ENCODE assay signal across 8 mouse cellular contexts in the genomic region with DNA sequence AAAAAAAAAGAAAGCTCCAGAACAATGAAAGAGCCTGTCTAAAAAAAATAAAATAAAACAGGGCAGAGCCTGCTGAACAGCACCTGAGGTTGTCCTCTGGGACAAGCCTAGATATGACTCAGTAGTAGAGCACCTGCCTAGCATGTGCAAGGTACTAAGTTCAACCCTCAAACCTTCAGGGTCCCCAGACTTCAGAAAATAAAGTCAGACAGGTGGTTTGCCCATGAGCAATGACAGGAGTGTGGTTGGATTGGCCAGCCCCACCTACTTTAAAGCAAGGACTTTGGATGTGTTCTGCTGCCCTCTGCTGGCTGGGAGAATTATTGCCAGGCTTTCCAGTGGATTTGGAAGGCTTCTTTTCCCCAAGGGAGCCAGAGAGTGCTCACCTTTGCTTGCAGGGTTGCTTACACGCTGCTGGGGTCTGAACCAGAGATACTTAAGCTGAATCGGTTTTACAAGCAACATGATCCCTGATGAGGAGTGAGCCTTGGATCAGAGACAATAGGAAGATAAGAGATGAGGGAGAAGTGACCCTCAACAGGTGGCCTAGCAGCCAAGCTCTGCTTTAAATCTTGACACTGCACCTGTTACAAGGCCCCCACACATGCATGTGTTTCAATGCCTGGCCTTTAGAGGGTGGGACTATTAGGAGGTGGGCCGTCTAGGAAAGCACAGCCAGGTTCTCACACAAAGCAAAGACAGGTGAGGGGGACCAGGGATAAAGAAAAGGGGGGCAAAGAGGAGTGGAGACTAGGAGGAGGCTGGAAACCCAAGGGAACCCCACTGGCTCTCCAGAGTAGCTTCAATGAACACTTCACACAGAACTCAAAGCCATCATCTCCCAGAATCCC. TPM values are rescaled to one million over a fixed set of nuclear protein-coding genes. Genes with fewer than 3 reads are reported as not detected.
DNase-seq lines count a peak whose midpoint lies in the region; ATAC-seq lines count a peak whose summit lies in the region.

No protein-coding gene starts in this region.

- no peaks in the 10 kb centered on the region for H3K9me3 ChIP-seq in midbrain, embryonic 15.5 days

- no peaks in the 10 kb centered on the region for H3K4me1 ChIP-seq in midbrain, embryonic 15.5 days

- H3K4me2 ChIP-seq in midbrain, embryonic 15.5 days: no peak overlapping the region

- H3K27ac ChIP-seq in midbrain, embryonic 15.5 days: no peak overlapping the region

- no peaks in the 10 kb centered on the region for H3K27me3 ChIP-seq in midbrain, embryonic 15.5 days (replicated peaks)

- intact Hi-C loops in left cerebral cortex, postnatal 36 days (cut with DNase I): loop anchor here (5.0 to 10.0 kb wide), 3 partner anchors 98 to 310 kb away; no protein-coding TSS in a partner anchor

- peak; percentile 69 for DNase-seq in 416B (ENCODE audit: low read depth)
- peak; percentile 88 for DNase-seq in adrenal gland, postnatal 10 days
- peak; percentile 72 for DNase-seq in embryo, embryonic 11.5 days (ENCODE audit: low read depth, low spot score)
- DNase-seq in gastrocnemius, postnatal 4 days (ENCODE audit: low spot score in 2 of 2): peak; percentile 39 to 65
- DNase-seq in kidney, adult 11 months: peak; percentile 70
- peak; percentile 73 to 77 for DNase-seq in left cerebral cortex, postnatal 36 days (ENCODE audit: low spot score in 2 of 2)
- peak; percentile 42 to 73 for DNase-seq in spleen, postnatal 10 days (ENCODE audit: low spot score in 2 of 2)

- no peaks in the 10 kb centered on the region for H3K36me3 ChIP-seq in midbrain, embryonic 15.5 days (replicated peaks)

- peak; percentile 67 for ATAC-seq in midbrain, embryonic 15.5 days (replicated peaks)

- no peak overlapping the region for H3K4me3 ChIP-seq in midbrain, embryonic 15.5 days

- 6% methylated on average over 3 of the region's 3 CpGs for WGBS in midbrain, embryonic 15.5 days

- H3K9ac ChIP-seq in midbrain, embryonic 15.5 days: no peak overlapping the region

RNA-seq across cellular contexts. Expression of a gene that starts 19.0 kb away (rescaled TPM):
- 10 to 100 TPM; 16.6 to 17.0 TPM for total RNA-seq in adrenal gland, postnatal 10 days (2021)
- 1 to 10 TPM; 7.1 to 7.9 TPM for total RNA-seq in gastrocnemius, postnatal 4 days (2021)
- total RNA-seq in left cerebral cortex, postnatal 36 days (2021): 1 to 10 TPM; 4.1 to 4.3 TPM
- polyA plus RNA-seq in midbrain, embryonic 15.5 days (2015; fragmentation: Nextera tagmentation; extraction: Ambion mirVana): 4.2 and 4.7 TPM in 2 replicates
